Mouse (Mus musculus) testis, adult 2 months (tissue): ENCODE measurements around the gene Gfi1b. TPM values are rescaled to one million over a fixed set of nuclear protein-coding genes. Genes with fewer than 3 reads are reported as not detected.

Experiments
- H3K27ac ChIP-seq: fragments of 200-500 bp; 2 replicates; pipeline ENCODE4 v1.5.1; 2012; ENCODE audit warnings: low read depth, low read length; ENCODE audit not compliant: control insufficient read depth, insufficient read depth
- H3K27me3 ChIP-seq: fragments of 200-500 bp; 2 replicates; pipeline ENCODE4 v1.6.1; 2012; ENCODE audit warnings: mild to moderate bottlenecking, low read length, moderate library complexity; ENCODE audit not compliant: control insufficient read depth, insufficient read depth
- H3K36me3 ChIP-seq: fragments of 200-500 bp; 2 replicates; pipeline ENCODE4 v1.6.1; 2012; ENCODE audit warnings: mild to moderate bottlenecking, low read length; ENCODE audit not compliant: control insufficient read depth, insufficient read depth
- H3K4me1 ChIP-seq: fragments of 200-500 bp; 2 replicates; pipeline ENCODE4 v1.6.1; 2012; ENCODE audit warnings: low read length; ENCODE audit not compliant: control insufficient read depth, insufficient read depth
- H3K4me3 ChIP-seq: fragments of 200-500 bp; 2 replicates; pipeline ENCODE4 v1.5.1; 2012; ENCODE audit warnings: low read depth, mild to moderate bottlenecking, low read length, moderate library complexity, mixed read lengths; ENCODE audit not compliant: control insufficient read depth
- CTCF ChIP-seq: fragments of 200-500 bp; IDR thresholded peaks from 2 replicates; pipeline ENCODE4 v1.5.1; 2012; ENCODE audit warnings: low read depth, mild to moderate bottlenecking, inconsistent platforms, low read length, moderate library complexity; ENCODE audit not compliant: control insufficient read depth, insufficient read depth, insufficient replicate concordance
- POLR2A ChIP-seq: fragments of 200-500 bp; IDR thresholded peaks from 2 replicates; pipeline ENCODE4 v1.6.1; 2012; ENCODE audit warnings: low read depth, mild to moderate bottlenecking, inconsistent platforms, low read length, moderate library complexity; ENCODE audit not compliant: control insufficient read depth
- polyA plus RNA-seq: library from polyadenylated mRNA; depleted of rRNA; stranded (reverse); fragments of >200 nt; gene quantifications from 2 replicates; pipeline ENCODE4 v1.2.3, GENCODE M21; 2012

The Gfi1b gene
- polyA plus RNA-seq, 1 experiment: 1.0 TPM

DNA sequence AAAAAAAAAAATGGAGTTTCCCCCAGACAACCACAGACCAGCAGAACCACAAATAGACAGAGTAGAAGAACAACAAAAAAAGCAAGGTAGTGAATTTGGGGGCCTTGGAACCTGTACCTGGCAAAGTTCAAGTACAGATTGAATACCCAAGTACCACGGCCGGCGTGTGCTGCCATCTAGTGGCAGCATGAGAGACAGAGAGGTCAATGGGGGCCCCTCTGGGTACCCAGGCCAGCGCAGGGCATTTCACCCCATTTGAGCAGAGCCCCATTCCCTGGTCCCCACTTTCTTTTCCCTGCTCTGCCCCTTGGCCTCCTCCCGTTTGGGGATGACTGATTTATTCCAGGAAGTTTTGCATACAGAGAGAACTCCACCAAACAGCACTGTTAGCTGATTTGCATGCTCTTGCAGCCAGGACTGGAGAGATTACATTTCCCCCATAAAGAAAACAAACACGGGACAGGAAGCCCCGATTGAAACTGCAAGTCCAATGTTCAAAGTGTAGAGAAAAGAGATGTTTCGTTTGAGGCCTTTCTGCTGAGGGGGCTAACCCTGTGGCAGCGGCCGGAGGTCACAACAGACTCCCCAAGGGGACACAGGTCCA is 841 bp upstream of the Gfi1b start:
- no peaks in the 10 kb centered on the region for H3K36me3 ChIP-seq
- no peak overlapping the region for H3K4me3 ChIP-seq
- TF ChIP-seq POLR2A (no peak), CTCF (peak; percentile 60)
- no peaks in the 10 kb centered on the region for H3K4me1 ChIP-seq
- no peak overlapping the region for H3K27ac ChIP-seq
- no peaks in the 10 kb centered on the region for H3K27me3 ChIP-seq

DNA sequence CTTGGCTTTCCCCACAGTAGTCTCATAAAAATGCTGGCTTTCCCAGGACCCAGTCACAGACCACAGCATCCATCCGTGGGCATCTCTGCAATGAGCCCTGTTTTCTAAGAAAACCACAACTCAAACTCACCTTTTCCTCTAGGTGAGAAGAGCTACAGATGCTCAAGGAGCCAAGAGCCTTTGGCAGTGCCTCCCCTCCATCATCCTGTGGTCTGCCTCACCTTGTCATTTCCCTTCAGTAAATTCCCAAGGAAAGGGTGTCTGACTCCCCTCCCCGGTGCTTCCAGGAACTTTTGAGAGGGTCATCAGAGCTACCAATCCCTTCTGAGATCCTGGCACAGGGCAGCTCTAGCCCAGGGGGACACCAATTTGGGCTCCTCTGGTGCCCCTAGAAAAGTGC is 671 bp downstream of the Gfi1b start:
- H3K4me1 ChIP-seq: no peaks in the 10 kb centered on the region
- no peak for TF ChIP-seq POLR2A
- TF ChIP-seq CTCF: no peak
- H3K27ac ChIP-seq: no peak overlapping the region
- H3K36me3 ChIP-seq: no peaks in the 10 kb centered on the region
- H3K4me3 ChIP-seq: no peak overlapping the region
- no peaks in the 10 kb centered on the region for H3K27me3 ChIP-seq

DNA sequence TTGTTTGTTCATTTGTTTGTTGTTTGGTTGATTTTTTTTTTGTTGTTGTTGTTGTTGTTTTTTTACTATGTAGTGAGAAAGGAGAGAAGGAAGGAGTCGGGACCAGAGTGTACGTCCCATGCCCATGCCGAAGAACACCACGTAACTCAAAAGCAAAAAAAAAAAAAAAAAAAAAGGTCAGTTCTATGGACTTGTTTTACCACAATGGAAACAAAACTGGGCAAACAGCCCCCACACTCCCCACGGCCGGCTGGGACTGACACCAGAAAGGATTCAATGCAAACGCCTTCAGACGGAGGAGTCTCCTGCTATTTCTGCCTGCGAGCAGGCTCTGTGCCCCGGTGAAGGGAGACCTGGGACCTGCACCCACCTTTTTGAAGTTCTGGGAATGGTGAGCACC is 1.3 kb downstream of the Gfi1b start:
- Histone ChIP-seq H3K27me3 (no peaks in the 10 kb centered on the region), H3K27ac (no peak overlapping the region), H3K36me3 (no peaks in the 10 kb centered on the region), H3K4me1 (no peaks in the 10 kb centered on the region), H3K4me3 (no peak overlapping the region)
- TF ChIP-seq POLR2A (no peak), CTCF (no peak)

DNA sequence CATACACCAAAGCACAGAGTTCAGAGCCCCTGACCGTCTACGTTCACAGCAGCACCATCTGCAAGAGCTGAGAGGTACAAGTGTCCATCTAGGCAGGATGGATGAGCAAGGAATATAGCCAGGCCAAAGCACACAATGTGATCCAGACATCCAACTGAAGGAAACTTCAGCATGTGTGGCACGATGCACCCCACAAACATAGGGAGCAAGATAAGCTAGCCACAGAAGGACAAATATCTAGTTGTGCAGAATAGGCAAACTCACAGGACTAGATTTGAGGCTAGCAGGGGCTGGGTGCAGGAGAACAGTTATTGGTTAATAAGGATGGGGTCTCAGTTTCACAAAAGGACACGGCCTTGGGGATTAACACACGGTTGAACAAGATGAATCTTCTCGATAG is 2.4 kb downstream of the Gfi1b start:
- no peaks in the 10 kb centered on the region for H3K36me3 ChIP-seq
- H3K27me3 ChIP-seq: no peaks in the 10 kb centered on the region
- no peak overlapping the region for H3K4me3 ChIP-seq
- no peak for TF ChIP-seq CTCF
- no peak for TF ChIP-seq POLR2A
- no peak overlapping the region for H3K27ac ChIP-seq
- no peaks in the 10 kb centered on the region for H3K4me1 ChIP-seq

DNA sequence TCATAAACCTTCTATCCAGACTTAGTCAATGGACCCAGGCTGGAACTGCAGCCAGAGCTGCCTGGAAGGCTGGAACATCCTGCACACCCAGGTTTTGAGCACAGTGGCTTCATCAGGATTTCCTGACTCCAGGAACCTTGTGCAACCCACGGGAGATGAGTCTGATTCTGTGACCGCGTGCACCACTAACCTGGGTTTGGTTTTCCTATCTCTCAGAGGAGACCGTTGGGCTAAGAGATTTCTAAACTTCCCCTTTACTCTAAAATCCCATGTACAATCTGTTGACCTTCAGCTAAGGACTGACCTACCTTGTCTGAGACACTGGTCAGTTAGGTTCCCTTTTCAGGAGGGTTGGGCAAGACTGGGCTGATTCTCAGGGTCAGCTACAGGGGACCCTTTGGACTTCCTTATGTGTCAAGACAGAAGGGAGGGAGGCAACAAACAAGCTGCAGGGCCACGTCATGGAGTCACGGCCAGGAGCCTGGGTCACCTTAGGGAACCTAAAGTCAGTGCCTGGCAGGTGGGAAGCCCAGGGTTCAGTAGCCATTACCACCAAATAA is 2.9 kb downstream of the Gfi1b start:
- TF ChIP-seq POLR2A (no peak), CTCF (no peak)
- H3K4me1 ChIP-seq: no peaks in the 10 kb centered on the region
- H3K27me3 ChIP-seq: no peaks in the 10 kb centered on the region
- H3K27ac ChIP-seq: no peak overlapping the region
- H3K36me3 ChIP-seq: no peaks in the 10 kb centered on the region
- no peak overlapping the region for H3K4me3 ChIP-seq

DNA sequence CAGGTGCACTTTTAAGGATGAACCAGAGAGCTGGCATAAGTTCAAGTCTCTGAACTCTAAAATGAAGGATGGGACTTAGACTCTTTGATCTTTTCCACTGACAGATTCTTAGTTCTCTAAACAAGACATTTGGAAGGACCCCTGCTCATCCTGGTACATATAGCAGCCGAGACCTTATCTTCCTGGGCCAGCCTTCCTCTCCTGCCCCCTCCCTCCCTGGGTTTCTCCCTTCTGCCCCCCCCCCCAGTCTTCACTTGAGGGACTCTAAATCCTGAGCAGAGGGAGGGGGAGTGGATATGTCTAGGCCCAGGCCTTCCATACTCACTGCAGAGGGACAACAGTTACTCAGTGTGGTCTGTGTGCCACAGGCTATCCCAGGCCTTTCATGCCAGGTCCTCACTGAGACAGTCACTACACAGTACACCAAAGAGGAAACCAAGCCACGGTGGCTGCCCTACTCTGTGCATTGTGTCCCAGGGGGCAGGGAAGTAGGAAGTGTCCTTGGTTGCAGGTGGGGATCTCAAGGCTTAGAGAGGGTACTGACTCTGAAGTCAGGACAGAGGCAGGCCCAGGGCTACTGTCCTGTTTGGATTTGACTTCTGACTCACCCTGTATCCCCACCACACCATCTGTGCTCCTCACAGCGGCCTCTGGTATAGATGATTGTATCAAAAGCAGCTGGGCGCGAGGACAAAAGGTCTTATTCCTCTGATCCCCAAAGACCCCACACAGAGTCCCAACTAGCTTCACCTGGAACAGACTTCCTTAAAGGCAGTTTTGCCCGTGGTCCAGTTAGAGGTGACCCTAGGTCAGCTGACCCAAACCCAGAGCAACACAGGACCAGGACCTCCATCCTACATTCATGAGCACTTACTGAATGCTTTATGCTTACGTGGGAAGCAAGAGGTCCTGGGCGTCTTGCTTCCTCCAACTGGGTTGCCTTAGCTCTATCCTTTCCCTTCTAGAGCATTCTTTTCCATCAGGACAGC is 4.0 kb downstream of the Gfi1b start:
- Histone ChIP-seq H3K27ac (no peak overlapping the region), H3K27me3 (no peaks in the 10 kb centered on the region), H3K4me1 (no peaks in the 10 kb centered on the region), H3K36me3 (no peaks in the 10 kb centered on the region), H3K4me3 (no peak overlapping the region)
- TF ChIP-seq CTCF (no peak), POLR2A (no peak)

DNA sequence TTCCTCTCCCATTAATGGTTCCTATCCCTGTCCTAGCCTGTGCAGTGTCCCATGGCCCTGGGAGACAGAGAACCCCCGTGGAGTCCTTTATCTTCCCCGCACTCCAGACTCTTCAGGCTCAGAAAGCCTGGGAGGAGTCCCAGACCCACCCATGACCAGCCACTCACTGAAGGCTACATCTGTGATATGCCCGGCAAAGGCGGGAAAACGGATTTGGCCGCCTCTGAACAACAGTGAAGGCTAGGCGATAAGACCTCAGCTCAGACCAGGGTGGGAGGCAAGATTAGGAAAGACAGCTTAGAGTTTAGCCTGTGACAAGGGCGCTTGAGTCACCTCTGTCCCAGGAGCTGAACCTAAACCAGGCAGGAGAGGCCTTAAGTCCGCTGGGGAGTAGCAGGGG is 4.9 kb downstream of the Gfi1b start:
- Histone ChIP-seq H3K27ac (no peak overlapping the region), H3K4me3 (no peak overlapping the region), H3K4me1 (no peaks in the 10 kb centered on the region; the same call in 1 of the 2 replicates), H3K27me3 (no peaks in the 10 kb centered on the region), H3K36me3 (no peaks in the 10 kb centered on the region)
- TF ChIP-seq POLR2A: no peak
- no peak for TF ChIP-seq CTCF
